Mouse (Mus musculus): ENCODE data around the gene Tiam2.

Gene Tiam2

DNA sequence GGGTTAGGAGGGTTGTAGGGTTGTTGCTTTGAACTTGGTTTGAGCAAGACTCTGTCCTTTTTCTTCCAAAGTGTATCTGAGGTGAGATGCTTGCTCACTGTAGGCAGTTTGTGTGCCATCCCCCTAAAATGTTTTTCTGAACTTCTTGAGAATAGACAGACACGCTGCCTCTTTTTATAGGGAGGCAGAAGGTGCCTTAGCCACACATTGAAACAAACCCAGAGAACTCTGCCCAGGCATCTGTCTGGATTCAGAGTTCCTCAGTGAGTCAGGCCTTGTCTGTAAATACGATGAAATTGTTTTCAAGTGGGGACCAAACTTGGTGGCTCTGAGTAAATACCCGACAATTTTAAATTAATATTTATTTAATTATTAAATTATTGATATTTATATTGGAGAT, 172.2 kb downstream of the Tiam2 start:
- DNase-seq (ENCODE audit: low spot score), result no peak

GRCm38 (mm10) chr17:3499468-3499867, 173.1 kb downstream of the Tiam2 start:
- no peak for DNase-seq (ENCODE audit: low spot score)

GRCm38 (mm10) chr17:3500076-3500475, 173.7 kb downstream of the Tiam2 start:
- no peak for DNase-seq (ENCODE audit: low spot score)

- DNase-seq (ENCODE audit: low spot score), result peak; percentile 29
Observed at GRCm38 (mm10) chr17:3500936-3501335, 174.6 kb downstream of the Tiam2 start.

GRCm38 (mm10) chr17:3505711-3506110, 179.3 kb downstream of the Tiam2 start:
- DNase-seq (ENCODE audit: low spot score), result no peak

GRCm38 (mm10) chr17:3506508-3506907, 180.1 kb downstream of the Tiam2 start:
- no peak for DNase-seq (ENCODE audit: low spot score)

DNA sequence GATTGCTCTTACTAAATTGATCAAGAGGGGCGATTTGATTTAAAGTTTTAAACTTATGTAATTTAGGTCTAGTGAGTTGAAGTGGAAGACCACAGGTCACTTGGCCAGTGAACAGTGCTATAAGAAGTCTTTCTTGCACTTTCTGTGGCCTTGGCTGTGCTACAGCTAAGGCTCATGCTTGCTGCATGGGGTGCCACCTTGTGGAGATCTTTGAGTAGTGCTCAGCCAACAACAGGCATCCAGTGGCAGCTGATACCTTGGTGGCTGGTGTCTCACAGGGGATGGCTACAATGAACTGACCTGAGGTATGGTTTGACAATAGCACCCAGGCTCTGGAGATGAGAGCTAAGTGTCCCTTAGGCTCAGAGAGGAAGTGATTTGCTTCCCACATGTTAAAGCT, 183.5 kb downstream of the Tiam2 start:
- DNase-seq (ENCODE audit: low spot score), result peak; percentile 89

DNA sequence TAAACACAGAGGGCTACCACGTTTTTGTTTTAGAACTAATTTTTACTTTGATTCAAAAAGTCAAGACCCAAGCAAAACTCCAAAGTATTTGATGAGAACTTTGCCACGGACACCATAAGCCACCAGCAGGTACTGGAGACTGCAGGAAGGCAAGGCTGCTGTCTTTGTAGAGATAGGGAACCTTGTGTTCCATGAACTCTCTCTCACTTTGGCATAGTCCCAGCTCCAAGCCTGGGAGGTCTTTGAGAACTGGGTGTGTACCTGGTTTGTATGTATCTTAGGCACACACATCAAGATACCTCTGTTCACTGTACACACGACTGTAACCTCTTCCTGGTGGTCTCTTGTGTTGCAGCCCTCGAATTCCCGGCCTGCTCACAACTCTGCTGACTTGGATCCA, 187.9 kb downstream of the Tiam2 start:
- no peak for DNase-seq (ENCODE audit: low spot score)

GRCm38 (mm10) chr17:3515851-3516250, 189.5 kb downstream of the Tiam2 start:
- DNase-seq (ENCODE audit: low spot score), result no peak

GRCm38 (mm10) chr17:3516406-3516805, 190.0 kb downstream of the Tiam2 start:
- no peak for DNase-seq (ENCODE audit: low spot score)

GRCm38 (mm10) chr17:3520344-3520743, 194.0 kb downstream of the Tiam2 start:
- DNase-seq (ENCODE audit: low spot score), result no peak

DNA sequence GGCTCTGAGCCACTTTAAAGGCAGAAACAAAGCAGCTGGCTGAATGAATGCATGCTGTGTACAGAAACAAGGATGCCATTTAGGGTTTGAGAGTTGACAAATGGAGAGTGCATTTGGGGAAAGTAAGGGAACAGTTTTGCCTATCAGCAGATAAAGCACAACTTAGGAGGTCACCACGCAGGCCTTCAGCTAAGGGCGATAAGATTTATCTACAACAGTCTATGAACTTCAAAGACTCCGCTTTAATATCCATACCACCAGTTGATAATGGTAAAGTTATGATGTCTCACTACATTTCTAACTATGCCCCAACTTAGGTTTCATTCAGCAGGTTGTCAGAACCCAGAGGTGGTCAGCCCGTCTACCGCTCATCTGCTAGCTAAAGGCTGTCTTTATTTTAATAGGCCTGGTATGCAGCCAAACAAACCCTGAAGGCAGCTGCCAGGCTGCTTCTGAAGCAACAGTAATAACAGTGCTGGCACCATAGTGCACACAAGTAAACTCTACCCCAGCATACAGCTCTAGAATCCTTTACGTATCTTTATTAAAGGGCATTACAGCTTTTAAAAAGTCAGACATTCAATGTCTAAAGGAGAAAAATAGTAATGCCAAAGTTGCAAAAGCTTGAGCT, 201.6 kb downstream of the Tiam2 start:
- peak; percentile 39 for DNase-seq (ENCODE audit: low spot score)

DNA sequence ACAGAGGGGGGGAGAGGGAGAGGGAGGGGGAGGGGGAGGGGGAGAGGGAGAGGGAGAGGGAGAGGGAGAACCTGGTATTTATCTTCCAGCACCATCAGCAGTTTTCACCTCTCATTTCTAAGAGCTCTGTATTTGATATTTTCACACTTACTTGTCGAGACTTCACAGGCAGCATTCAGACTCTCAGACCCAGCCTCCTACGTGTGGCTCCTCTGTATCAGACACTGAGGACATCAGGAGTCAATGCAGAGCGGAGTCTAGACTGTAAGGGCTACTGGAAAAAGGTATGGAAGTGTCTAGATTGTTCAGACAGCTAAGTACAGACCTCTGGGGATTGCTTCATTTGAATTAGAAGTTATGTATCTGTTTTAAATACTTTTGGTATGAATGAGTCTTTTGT, 203.2 kb downstream of the Tiam2 start:
- no peak for DNase-seq (ENCODE audit: low spot score)

GRCm38 (mm10) chr17:3530549-3530948, 204.2 kb downstream of the Tiam2 start:
- no peak for DNase-seq (ENCODE audit: low spot score)

GRCm38 (mm10) chr17:3531641-3532040, 205.3 kb downstream of the Tiam2 start:
- DNase-seq (ENCODE audit: low spot score), result peak; percentile 8

- DNase-seq (ENCODE audit: low spot score), result no peak
Observed at GRCm38 (mm10) chr17:3532254-3532653, 205.9 kb downstream of the Tiam2 start, which contains the start of gene Cldn20. TSS of gene Cldn20 (plus strand) at chr17:3532554.

- DNase-seq (ENCODE audit: low spot score), result peak; percentile 44
Observed at GRCm38 (mm10) chr17:3533425-3533824, 207.1 kb downstream of the Tiam2 start.

DNA sequence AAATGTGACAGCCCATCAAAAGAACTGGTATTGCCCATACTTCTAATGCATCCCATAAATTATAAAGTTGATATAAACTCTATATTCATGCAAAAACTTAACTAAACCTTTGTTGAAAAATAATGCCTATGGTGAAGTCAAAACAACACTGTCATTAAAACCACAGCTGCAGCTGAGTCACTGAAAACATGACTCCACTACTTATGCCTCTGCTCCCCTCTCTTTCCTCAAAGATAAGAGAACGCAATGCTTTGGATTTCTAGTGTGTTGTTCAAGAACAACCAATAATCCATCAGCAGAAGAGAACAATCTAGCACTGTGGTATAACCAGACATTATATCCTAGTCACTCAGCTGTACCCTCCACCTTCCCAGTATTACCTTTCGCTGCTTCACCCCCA, 213.9 kb downstream of the Tiam2 start:
- DNase-seq (ENCODE audit: low spot score), result no peak

- DNase-seq (ENCODE audit: low spot score), result no peak
Observed at GRCm38 (mm10) chr17:3541033-3541432, 214.7 kb downstream of the Tiam2 start.

GRCm38 (mm10) chr17:3547725-3548124, 221.4 kb downstream of the Tiam2 start:
- no peak for DNase-seq (ENCODE audit: low spot score)

- no peak for DNase-seq (ENCODE audit: low spot score)
Observed at GRCm38 (mm10) chr17:3556251-3556650, 229.9 kb downstream of the Tiam2 start.

DNA sequence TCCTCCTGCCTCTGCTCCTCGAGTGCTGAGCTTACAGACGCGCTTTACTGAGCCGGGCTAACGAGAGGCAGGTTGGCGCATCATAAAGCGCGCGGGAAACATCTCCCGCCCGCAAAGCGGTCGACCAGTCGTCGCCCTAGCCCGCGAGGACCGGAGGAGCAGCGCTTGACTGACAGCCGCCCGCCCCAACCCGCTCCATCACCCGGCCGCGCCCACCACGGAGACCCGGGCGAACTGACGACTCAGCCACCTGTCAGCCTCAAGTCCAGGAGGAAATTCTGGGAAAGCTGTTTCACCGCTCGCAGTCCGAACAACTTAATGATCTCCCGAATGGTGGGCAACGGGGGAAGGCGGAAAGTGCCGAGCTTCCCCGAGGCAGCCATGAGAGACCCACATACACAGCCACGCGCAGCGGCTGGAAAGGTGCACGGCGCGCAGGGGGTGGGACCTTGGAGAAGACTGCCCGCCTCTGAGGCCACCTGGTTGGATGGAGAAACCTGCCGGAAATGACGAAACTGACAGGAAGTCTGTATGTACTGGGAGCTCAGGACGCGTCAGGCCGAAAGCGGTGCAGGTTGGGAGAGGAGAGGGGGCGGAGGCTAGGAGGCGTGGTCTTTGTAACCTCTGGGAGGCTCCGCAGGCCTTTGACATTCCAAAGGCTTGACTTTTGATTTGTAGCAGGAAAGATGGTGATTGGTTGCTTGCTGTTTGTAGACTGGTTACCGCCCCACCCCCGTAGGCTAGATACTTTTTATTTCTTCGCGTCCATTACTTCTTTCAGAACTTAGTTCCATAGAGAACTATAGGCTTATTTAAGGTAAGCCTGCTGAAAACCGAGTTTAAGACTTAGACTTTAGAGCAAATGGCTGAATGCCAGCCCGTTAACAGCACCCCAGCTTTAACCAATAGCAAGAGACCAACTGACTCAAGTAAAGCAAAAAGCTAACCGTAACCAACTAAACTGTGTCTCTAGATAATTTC, 231.2 kb downstream of the Tiam2 start, which contains the start of gene Tfb1m:
TSS of gene Tfb1m (minus strand) at position 451 of the 981 bp plus-strand sequence.
- DNase-seq (ENCODE audit: low spot score), result peak; percentile 100

DNA sequence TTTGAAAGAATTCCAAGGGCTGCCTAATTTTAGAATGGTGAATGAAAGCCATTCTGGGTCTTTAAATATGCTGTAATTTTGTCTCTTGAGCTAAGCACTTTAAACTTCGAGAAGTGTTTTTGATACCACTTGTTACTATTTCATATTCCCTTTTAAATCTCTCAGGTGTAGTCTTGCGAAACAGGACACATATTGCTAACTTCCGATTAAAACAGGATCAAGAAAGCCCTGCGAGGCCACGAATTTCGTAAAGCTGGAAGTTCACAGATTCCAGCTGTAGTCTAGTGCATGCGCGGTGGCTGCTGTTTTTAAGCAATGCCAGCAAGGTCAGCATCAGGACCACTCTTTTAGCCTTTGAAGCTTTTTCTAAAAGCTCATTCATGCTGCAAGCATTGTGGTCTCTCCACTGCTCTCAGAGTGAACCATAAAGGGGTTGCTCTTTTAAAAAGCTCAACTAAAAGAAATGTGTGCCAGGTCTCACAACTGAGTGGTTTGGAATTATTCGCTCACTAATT, 232.0 kb downstream of the Tiam2 start:
- DNase-seq (ENCODE audit: low spot score), result no peak

Data from adipocyte (in vitro differentiated cells).